Mouse (Mus musculus): Measurements from ENCODE around the gene Art2b. TPM values are rescaled to one million over a fixed set of nuclear protein-coding genes. Genes with fewer than 3 reads are reported as not detected.

Art2b gene
- polyA plus RNA-seq, 1 experiment from 2014 or later: not detected

GRCm38 (mm10) chr7:101551530-101551929, 33.9 kb downstream of the Art2b start:
- Histone ChIP-seq H3K4me2 (no peak overlapping the region), H3K4me3 (ENCODE audit: low read depth, low read length) (no peak overlapping the region), H3K9ac (ENCODE audit: low read depth, low read length) (no peak overlapping the region), H3K9me3 (replicated peaks; ENCODE audit: control insufficient read depth, low read length) (no peaks in the 10 kb centered on the region), H3K27me3 (ENCODE audit: control insufficient read depth, insufficient read depth, low read length) (no peaks in the 10 kb centered on the region), H3K27ac (ENCODE audit: low read depth, low read length) (no peak overlapping the region), H3K36me3 (ENCODE audit: control insufficient read depth, insufficient read depth, low read length) (no peaks in the 10 kb centered on the region), H3K4me1 (ENCODE audit: control insufficient read depth, insufficient read depth, low read length) (0 out of 2 replicates have a peak, but pooled peaks cover 2% of the 10 kb centered on the region)
- WGBS (ENCODE audit: insufficient replicate concordance): 85% methylated on average over 1 of the region's 1 CpGs
- ATAC-seq (replicated peaks; ENCODE audit: insufficient number of reproducible peaks, low FRiP score, low TSS enrichment): no peak

- no peaks in the 10 kb centered on the region for H3K27me3 ChIP-seq (ENCODE audit: control insufficient read depth, insufficient read depth, low read length)
- no peak overlapping the region for H3K27ac ChIP-seq (ENCODE audit: low read depth, low read length)
- H3K4me2 ChIP-seq: no peak overlapping the region
- H3K4me1 ChIP-seq (ENCODE audit: control insufficient read depth, insufficient read depth, low read length): 0 out of 2 replicates have a peak, but pooled peaks cover 2% of the 10 kb centered on the region
- H3K4me3 ChIP-seq (ENCODE audit: low read depth, low read length): no peak overlapping the region
- no peaks in the 10 kb centered on the region for H3K36me3 ChIP-seq (ENCODE audit: control insufficient read depth, insufficient read depth, low read length)
- H3K9me3 ChIP-seq (replicated peaks; ENCODE audit: control insufficient read depth, low read length): no peaks in the 10 kb centered on the region
- H3K9ac ChIP-seq (ENCODE audit: low read depth, low read length): no peak overlapping the region
- WGBS (ENCODE audit: insufficient replicate concordance): 55% methylated on average over 7 of the region's 7 CpGs
- ATAC-seq (replicated peaks; ENCODE audit: insufficient number of reproducible peaks, low FRiP score, low TSS enrichment): no peak
These were observed 34.5 kb downstream of the Art2b start for GRCm38 (mm10) chr7:101550686-101551485.

- Histone ChIP-seq H3K4me3 (ENCODE audit: low read depth, low read length) (no peak overlapping the region), H3K4me2 (no peak overlapping the region), H3K36me3 (ENCODE audit: control insufficient read depth, insufficient read depth, low read length) (no peaks in the 10 kb centered on the region), H3K9ac (ENCODE audit: low read depth, low read length) (no peak overlapping the region), H3K9me3 (replicated peaks; ENCODE audit: control insufficient read depth, low read length) (no peaks in the 10 kb centered on the region), H3K4me1 (ENCODE audit: control insufficient read depth, insufficient read depth, low read length) (0 out of 2 replicates have a peak, but pooled peaks cover 2% of the 10 kb centered on the region), H3K27me3 (ENCODE audit: control insufficient read depth, insufficient read depth, low read length) (no peaks in the 10 kb centered on the region), H3K27ac (ENCODE audit: low read depth, low read length) (no peak overlapping the region)
- 78% methylated on average over 3 of the region's 3 CpGs for WGBS (ENCODE audit: insufficient replicate concordance)
- no peak for ATAC-seq (replicated peaks; ENCODE audit: insufficient number of reproducible peaks, low FRiP score, low TSS enrichment)
These were observed 36.1 kb downstream of the Art2b start for GRCm38 (mm10) chr7:101549266-101549665.

- H3K36me3 ChIP-seq (ENCODE audit: control insufficient read depth, insufficient read depth, low read length): no peaks in the 10 kb centered on the region
- 0 out of 2 replicates have a peak, but pooled peaks cover 2% of the 10 kb centered on the region for H3K4me1 ChIP-seq (ENCODE audit: control insufficient read depth, insufficient read depth, low read length)
- WGBS (ENCODE audit: insufficient replicate concordance): 78% methylated on average over 3 of the region's 3 CpGs
- H3K9ac ChIP-seq (ENCODE audit: low read depth, low read length): no peak overlapping the region
- H3K9me3 ChIP-seq (replicated peaks; ENCODE audit: control insufficient read depth, low read length): no peaks in the 10 kb centered on the region
- no peaks in the 10 kb centered on the region for H3K27me3 ChIP-seq (ENCODE audit: control insufficient read depth, insufficient read depth, low read length)
- no peak overlapping the region for H3K4me3 ChIP-seq (ENCODE audit: low read depth, low read length)
- H3K27ac ChIP-seq (ENCODE audit: low read depth, low read length): no peak overlapping the region
- no peak overlapping the region for H3K4me2 ChIP-seq
- no peak for ATAC-seq (replicated peaks; ENCODE audit: insufficient number of reproducible peaks, low FRiP score, low TSS enrichment)
These were observed 37.7 kb downstream of the Art2b start for GRCm38 (mm10) chr7:101547651-101548050.

- Histone ChIP-seq H3K4me1 (ENCODE audit: control insufficient read depth, insufficient read depth, low read length) (no peaks in the 10 kb centered on the region), H3K9ac (ENCODE audit: low read depth, low read length) (no peak overlapping the region), H3K4me3 (ENCODE audit: low read depth, low read length) (no peak overlapping the region), H3K36me3 (ENCODE audit: control insufficient read depth, insufficient read depth, low read length) (no peaks in the 10 kb centered on the region), H3K27me3 (ENCODE audit: control insufficient read depth, insufficient read depth, low read length) (no peaks in the 10 kb centered on the region), H3K27ac (ENCODE audit: low read depth, low read length) (no peak overlapping the region), H3K9me3 (replicated peaks; ENCODE audit: control insufficient read depth, low read length) (no peaks in the 10 kb centered on the region), H3K4me2 (no peak overlapping the region)
- WGBS (ENCODE audit: insufficient replicate concordance): 72% methylated on average over 10 of the region's 10 CpGs
- no peak for ATAC-seq (replicated peaks; ENCODE audit: insufficient number of reproducible peaks, low FRiP score, low TSS enrichment)
These were observed 43.7 kb downstream of the Art2b start for GRCm38 (mm10) chr7:101541734-101542133.

- Histone ChIP-seq H3K9me3 (replicated peaks; ENCODE audit: control insufficient read depth, low read length) (no peaks in the 10 kb centered on the region), H3K4me2 (no peak overlapping the region), H3K4me3 (ENCODE audit: low read depth, low read length) (no peak overlapping the region), H3K36me3 (ENCODE audit: control insufficient read depth, insufficient read depth, low read length) (no peaks in the 10 kb centered on the region), H3K27me3 (ENCODE audit: control insufficient read depth, insufficient read depth, low read length) (no peaks in the 10 kb centered on the region), H3K27ac (ENCODE audit: low read depth, low read length) (no peak overlapping the region), H3K9ac (ENCODE audit: low read depth, low read length) (no peak overlapping the region), H3K4me1 (ENCODE audit: control insufficient read depth, insufficient read depth, low read length) (no peaks in the 10 kb centered on the region)
- ATAC-seq (replicated peaks; ENCODE audit: insufficient number of reproducible peaks, low FRiP score, low TSS enrichment): no peak
- 4% methylated on average over 11 of the region's 11 CpGs for WGBS (ENCODE audit: insufficient replicate concordance)
These were observed 44.3 kb downstream of the Art2b start for GRCm38 (mm10) chr7:101541132-101541531.

- no peak overlapping the region for H3K27ac ChIP-seq (ENCODE audit: low read depth, low read length)
- no peaks in the 10 kb centered on the region for H3K27me3 ChIP-seq (ENCODE audit: control insufficient read depth, insufficient read depth, low read length)
- no peak overlapping the region for H3K4me3 ChIP-seq (ENCODE audit: low read depth, low read length)
- H3K9me3 ChIP-seq (replicated peaks; ENCODE audit: control insufficient read depth, low read length): no peaks in the 10 kb centered on the region
- WGBS (ENCODE audit: insufficient replicate concordance): 52% methylated on average over 5 of the region's 5 CpGs
- ATAC-seq (replicated peaks; ENCODE audit: insufficient number of reproducible peaks, low FRiP score, low TSS enrichment): no peak
- H3K4me1 ChIP-seq (ENCODE audit: control insufficient read depth, insufficient read depth, low read length): no peaks in the 10 kb centered on the region
- no peak overlapping the region for H3K9ac ChIP-seq (ENCODE audit: low read depth, low read length)
- no peaks in the 10 kb centered on the region for H3K36me3 ChIP-seq (ENCODE audit: control insufficient read depth, insufficient read depth, low read length)
- H3K4me2 ChIP-seq: no peak overlapping the region
These were observed 44.7 kb downstream of the Art2b start for GRCm38 (mm10) chr7:101540684-101541083.

GRCm38 (mm10) chr7:101539774-101540173, 45.6 kb downstream of the Art2b start:
- no peak for ATAC-seq (replicated peaks; ENCODE audit: insufficient number of reproducible peaks, low FRiP score, low TSS enrichment)
- no peak overlapping the region for H3K4me2 ChIP-seq
- no peaks in the 10 kb centered on the region for H3K27me3 ChIP-seq (ENCODE audit: control insufficient read depth, insufficient read depth, low read length)
- H3K36me3 ChIP-seq (ENCODE audit: control insufficient read depth, insufficient read depth, low read length): no peaks in the 10 kb centered on the region
- H3K9me3 ChIP-seq (replicated peaks; ENCODE audit: control insufficient read depth, low read length): no peaks in the 10 kb centered on the region
- 25% methylated on average over 9 of the region's 9 CpGs for WGBS (ENCODE audit: insufficient replicate concordance)
- H3K4me3 ChIP-seq (ENCODE audit: low read depth, low read length): no peak overlapping the region
- no peak overlapping the region for H3K27ac ChIP-seq (ENCODE audit: low read depth, low read length)
- H3K4me1 ChIP-seq (ENCODE audit: control insufficient read depth, insufficient read depth, low read length): no peaks in the 10 kb centered on the region
- H3K9ac ChIP-seq (ENCODE audit: low read depth, low read length): no peak overlapping the region

Measured in heart, embryonic 11.5 days (tissue).